Mouse (Mus musculus): ENCODE results near the gene Anxa5. TPM values are rescaled to one million over a fixed set of nuclear protein-coding genes. Genes with fewer than 3 reads are reported as not detected.

Gene Anxa5
- total and polyA plus RNA-seq, 2 experiments from 2014 or later = 41.2 to 47.2 TPM

DNA sequence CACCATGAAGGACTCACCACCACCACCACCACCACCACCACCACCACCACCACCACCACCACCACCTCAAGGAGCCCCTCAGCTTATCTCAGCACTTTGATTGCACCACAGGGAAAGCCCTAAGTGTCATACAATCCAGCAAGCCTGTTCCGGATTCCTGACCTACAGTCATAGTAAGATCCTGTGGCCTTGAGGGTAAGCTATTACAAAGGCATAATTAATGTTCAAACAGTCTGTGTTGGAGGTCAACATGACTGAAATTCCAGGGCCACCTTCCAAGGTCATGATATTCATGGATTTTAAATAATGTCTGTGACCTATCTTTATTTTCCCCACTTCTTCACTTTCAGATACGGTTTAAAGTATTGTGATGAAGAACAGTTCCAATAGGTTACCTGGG is 4.8 kb upstream of the Anxa5 start:
- WGBS = 69% methylated on average over 2 of the region's 2 CpGs
- TF ChIP-seq CTCF (IDR thresholded peaks at IDR 0.05; ENCODE audit: low read depth) = no peak
- Histone ChIP-seq H3K9me3 (ENCODE audit: low read length) (no peaks in the 10 kb centered on the region), H3K4me2 (ENCODE audit: low read depth) (no peak overlapping the region), H3K27me3 (ENCODE audit: insufficient read depth, low read length) (no peaks in the 10 kb centered on the region), H3K9ac (no peak overlapping the region), H3K4me1 (ENCODE audit: insufficient read depth) (0 out of 2 replicates have a peak, but pooled peaks cover 7% of the 10 kb centered on the region), H3K27ac (ENCODE audit: low read depth, low read length) (no peak overlapping the region), H3K4me3 (ENCODE audit: low read depth, low read length) (no peak overlapping the region), H3K36me3 (ENCODE audit: insufficient read depth) (no peaks in the 10 kb centered on the region)
- DNase-seq (no peak), ATAC-seq (no peak)

DNA sequence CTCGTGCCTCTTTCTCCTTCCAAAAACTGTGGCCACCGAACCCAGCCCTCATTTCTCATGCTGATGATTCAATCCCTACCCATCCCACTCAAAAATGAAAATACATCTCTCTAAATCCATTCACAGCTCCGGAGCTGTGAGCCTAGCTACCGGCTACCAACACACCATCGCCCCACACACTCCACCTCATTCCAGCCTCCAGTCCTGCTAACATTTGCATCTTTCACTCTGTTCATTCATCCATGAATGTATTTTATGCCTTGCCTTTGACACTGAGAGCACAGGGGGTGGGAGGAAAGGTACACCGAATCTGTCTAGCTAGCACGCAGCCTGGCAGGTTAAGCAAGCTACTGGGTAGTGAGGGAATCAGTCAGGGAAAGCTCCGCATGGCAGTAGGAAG is 3.1 kb upstream of the Anxa5 start:
- H3K4me3 ChIP-seq (ENCODE audit: low read depth, low read length) = no peak overlapping the region
- H3K27ac ChIP-seq (ENCODE audit: low read depth, low read length) = no peak overlapping the region
- TF ChIP-seq CTCF (IDR thresholded peaks at IDR 0.05; ENCODE audit: low read depth) = no peak
- WGBS = 48% methylated on average over 8 of the region's 8 CpGs
- ATAC-seq = no peak
- 0 out of 2 replicates have a peak, but pooled peaks cover 7% of the 10 kb centered on the region for H3K4me1 ChIP-seq (ENCODE audit: insufficient read depth)
- no peaks in the 10 kb centered on the region for H3K9me3 ChIP-seq (ENCODE audit: low read length)
- H3K27me3 ChIP-seq (ENCODE audit: insufficient read depth, low read length) = no peaks in the 10 kb centered on the region
- H3K9ac ChIP-seq = no peak overlapping the region
- no peak for DNase-seq
- H3K4me2 ChIP-seq (ENCODE audit: low read depth) = no peak overlapping the region
- no peaks in the 10 kb centered on the region for H3K36me3 ChIP-seq (ENCODE audit: insufficient read depth)

DNA sequence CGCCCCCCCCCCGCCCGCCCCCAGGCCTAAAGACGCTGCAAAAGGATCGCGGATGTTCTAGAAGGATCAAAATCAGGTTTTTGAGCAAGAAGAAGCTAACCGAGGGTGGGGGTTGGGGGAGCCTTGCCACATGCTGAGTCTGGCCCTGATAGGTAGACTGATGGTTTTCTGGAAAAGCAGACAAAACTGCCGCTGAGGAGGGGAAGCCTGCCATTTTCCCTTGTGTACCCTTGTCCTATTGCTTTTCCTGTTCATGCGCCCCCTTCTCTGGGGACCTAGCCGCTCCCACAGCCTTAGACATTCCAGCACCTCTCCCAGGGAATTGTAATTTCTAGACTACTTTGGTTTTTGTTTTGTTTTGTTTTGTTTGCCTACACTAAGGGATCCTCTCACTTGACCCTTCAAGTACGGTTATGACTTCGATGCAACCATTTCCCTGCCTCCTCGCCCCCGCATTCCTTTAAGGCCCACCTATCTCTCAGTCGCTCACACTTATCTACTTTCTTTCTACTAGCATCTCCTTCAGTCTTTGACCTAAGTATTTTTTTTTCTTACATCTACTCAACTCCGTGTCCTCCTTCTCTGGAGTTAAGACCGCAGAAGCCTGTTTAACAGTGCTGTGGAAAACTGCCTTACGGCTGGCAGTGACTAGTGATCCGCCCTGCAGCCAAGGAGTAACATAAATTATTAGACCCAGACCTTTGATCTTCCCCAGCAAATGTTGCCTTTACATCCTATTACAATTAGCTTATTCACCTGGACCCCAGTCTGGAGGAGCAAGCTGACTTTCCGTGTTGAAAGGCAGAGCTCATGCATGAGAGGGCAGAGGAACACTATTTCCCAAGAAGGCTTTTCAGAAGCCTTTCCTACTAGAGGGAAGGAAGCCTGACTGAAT is 814 bp upstream of the Anxa5 start:
- Histone ChIP-seq H3K4me1 (ENCODE audit: insufficient read depth) (0 out of 2 replicates have a peak, but pooled peaks cover 7% of the 10 kb centered on the region), H3K9ac (peak overlapping the region; percentile 64), H3K4me2 (ENCODE audit: low read depth) (peak overlapping the region; percentile 99), H3K27me3 (ENCODE audit: insufficient read depth, low read length) (no peaks in the 10 kb centered on the region), H3K4me3 (ENCODE audit: low read depth, low read length) (peak overlapping the region; percentile 71), H3K36me3 (ENCODE audit: insufficient read depth) (no peaks in the 10 kb centered on the region), H3K9me3 (ENCODE audit: low read length) (no peaks in the 10 kb centered on the region), H3K27ac (ENCODE audit: low read depth, low read length) (no peak overlapping the region)
- ATAC-seq = no peak; the same call in 1 of the 2 replicates
- no peak for DNase-seq
- no peak for TF ChIP-seq CTCF (IDR thresholded peaks at IDR 0.05; ENCODE audit: low read depth)
- 40% methylated on average over 20 of the region's 20 CpGs for WGBS

- peak overlapping the region; percentile 71 for H3K4me3 ChIP-seq (ENCODE audit: low read depth, low read length)
- no peak for TF ChIP-seq CTCF (IDR thresholded peaks at IDR 0.05; ENCODE audit: low read depth)
- H3K27ac ChIP-seq (ENCODE audit: low read depth, low read length) = peak overlapping the region; percentile 55; the same call in 1 of the 2 replicates
- DNase-seq = peak; percentile 31
- 2% methylated on average over 24 of the region's 24 CpGs for WGBS
- no peaks in the 10 kb centered on the region for H3K9me3 ChIP-seq (ENCODE audit: low read length)
- ATAC-seq = peak; percentile 11; the same call in 1 of the 2 replicates
- no peaks in the 10 kb centered on the region for H3K36me3 ChIP-seq (ENCODE audit: insufficient read depth)
- no peaks in the 10 kb centered on the region for H3K27me3 ChIP-seq (ENCODE audit: insufficient read depth, low read length)
- H3K4me1 ChIP-seq (ENCODE audit: insufficient read depth) = 0 out of 2 replicates have a peak, but pooled peaks cover 7% of the 10 kb centered on the region
- H3K4me2 ChIP-seq (ENCODE audit: low read depth) = peak overlapping the region; percentile 99
- H3K9ac ChIP-seq = peak overlapping the region; percentile 64
Observed at GRCm38 (mm10) chr3:36474938-36475483, 683 bp downstream of the Anxa5 start.

GRCm38 (mm10) chr3:36474421-36474820 is 1.3 kb downstream of the Anxa5 start:
- H3K9me3 ChIP-seq (ENCODE audit: low read length) = no peaks in the 10 kb centered on the region
- WGBS = 76% methylated on average over 5 of the region's 5 CpGs
- 0 out of 2 replicates have a peak, but pooled peaks cover 7% of the 10 kb centered on the region for H3K4me1 ChIP-seq (ENCODE audit: insufficient read depth)
- H3K4me2 ChIP-seq (ENCODE audit: low read depth) = peak overlapping the region; percentile 99
- peak overlapping the region; percentile 71 for H3K4me3 ChIP-seq (ENCODE audit: low read depth, low read length)
- H3K9ac ChIP-seq = no peak overlapping the region
- ATAC-seq = no peak
- no peak for TF ChIP-seq CTCF (IDR thresholded peaks at IDR 0.05; ENCODE audit: low read depth)
- H3K27me3 ChIP-seq (ENCODE audit: insufficient read depth, low read length) = no peaks in the 10 kb centered on the region
- no peaks in the 10 kb centered on the region for H3K36me3 ChIP-seq (ENCODE audit: insufficient read depth)
- DNase-seq = no peak
- no peak overlapping the region for H3K27ac ChIP-seq (ENCODE audit: low read depth, low read length)

DNA sequence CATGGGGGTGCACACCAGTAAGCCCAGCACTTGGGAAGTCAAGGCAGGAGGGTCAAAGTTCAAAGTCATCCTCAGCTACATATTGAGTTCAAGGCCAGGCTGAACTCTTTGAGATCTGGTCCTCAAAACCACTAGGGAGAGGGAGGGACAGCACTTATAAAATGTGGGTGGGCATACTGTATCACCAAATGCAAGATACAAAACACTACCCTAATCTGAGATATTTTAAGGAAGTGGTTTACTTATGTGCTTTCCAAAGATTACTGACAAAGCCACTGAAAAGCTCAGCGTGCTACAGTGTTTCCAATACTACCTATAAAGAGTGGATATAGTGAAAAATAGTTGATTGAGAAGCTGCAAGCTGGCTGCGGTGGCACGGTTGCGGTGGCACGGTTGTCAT is 2.5 kb downstream of the Anxa5 start:
- no peaks in the 10 kb centered on the region for H3K27me3 ChIP-seq (ENCODE audit: insufficient read depth, low read length)
- no peak overlapping the region for H3K27ac ChIP-seq (ENCODE audit: low read depth, low read length)
- DNase-seq (no peak), ATAC-seq (no peak)
- 0 out of 2 replicates have a peak, but pooled peaks cover 7% of the 10 kb centered on the region for H3K4me1 ChIP-seq (ENCODE audit: insufficient read depth)
- H3K36me3 ChIP-seq (ENCODE audit: insufficient read depth) = no peaks in the 10 kb centered on the region
- no peak overlapping the region for H3K4me2 ChIP-seq (ENCODE audit: low read depth)
- H3K9ac ChIP-seq = no peak overlapping the region
- no peak overlapping the region for H3K4me3 ChIP-seq (ENCODE audit: low read depth, low read length)
- 96% methylated on average over 5 of the region's 5 CpGs for WGBS
- H3K9me3 ChIP-seq (ENCODE audit: low read length) = no peaks in the 10 kb centered on the region
- TF ChIP-seq CTCF (IDR thresholded peaks at IDR 0.05; ENCODE audit: low read depth) = no peak

DNA sequence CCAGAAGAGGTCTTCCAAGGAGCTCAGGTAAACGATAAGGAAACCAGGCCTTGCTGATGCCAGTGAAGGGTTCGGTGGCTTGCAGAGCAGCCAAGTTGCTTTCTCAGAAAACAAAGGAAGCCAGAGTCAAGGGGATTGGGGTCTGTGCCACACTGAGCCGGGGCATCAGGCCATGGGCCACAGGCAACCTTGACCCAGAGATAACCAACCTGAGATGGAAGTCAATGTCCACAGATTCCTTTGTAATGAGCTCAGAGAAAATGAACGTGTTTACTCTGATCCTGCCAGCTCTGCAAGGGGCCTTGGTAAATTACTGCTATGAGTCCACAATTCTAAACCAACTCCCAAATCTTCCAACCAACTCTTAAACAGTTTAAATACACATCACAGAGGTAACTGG is 3.8 kb downstream of the Anxa5 start:
- no peak for ATAC-seq
- H3K27me3 ChIP-seq (ENCODE audit: insufficient read depth, low read length) = no peaks in the 10 kb centered on the region
- H3K9ac ChIP-seq = no peak overlapping the region
- H3K4me2 ChIP-seq (ENCODE audit: low read depth) = no peak overlapping the region
- 0 out of 2 replicates have a peak, but pooled peaks cover 7% of the 10 kb centered on the region for H3K4me1 ChIP-seq (ENCODE audit: insufficient read depth)
- no peak overlapping the region for H3K4me3 ChIP-seq (ENCODE audit: low read depth, low read length)
- H3K9me3 ChIP-seq (ENCODE audit: low read length) = no peaks in the 10 kb centered on the region
- 66% methylated on average over 4 of the region's 4 CpGs for WGBS
- H3K27ac ChIP-seq (ENCODE audit: low read depth, low read length) = no peak overlapping the region
- no peak for TF ChIP-seq CTCF (IDR thresholded peaks at IDR 0.05; ENCODE audit: low read depth)
- no peak for DNase-seq
- H3K36me3 ChIP-seq (ENCODE audit: insufficient read depth) = no peaks in the 10 kb centered on the region

Measured in forebrain, postnatal 0 days (tissue).